Mouse (Mus musculus): ENCODE data around the gene Kiz. TPM values are rescaled to one million over a fixed set of nuclear protein-coding genes. Genes with fewer than 3 reads are reported as not detected.

Gene Kiz
- polyA plus RNA-seq (2012; rRNA removed): 6.3 and 7.5 TPM in 2 replicates

GRCm38 (mm10) chr2:146855599-146856039 is at the start of gene Kiz:
Gene Kiz, plus strand, starts transcription at chr2:146855864.

GRCm38 (mm10) chr2:147012623-147013184 is 157.0 kb downstream of the Kiz start, which contains the start of gene Xrn2:
Gene Xrn2, plus strand, starts transcription at chr2:147012996.

Other genes with a start within 250 kb of the Kiz start
- gene Xrn2, start 157.1 kb downstream of the Kiz start, polyA plus RNA-seq (2012; rRNA removed): 19.8 and 24.4 TPM in 2 replicates
- not detected in 2 replicates for gene Nkx2-4, start 229.6 kb downstream of the Kiz start, polyA plus RNA-seq (2012; rRNA removed)

Data from liver, embryonic 14 days (tissue).